ENCODE assay signal across 49 mouse cellular contexts in the genomic region with DNA sequence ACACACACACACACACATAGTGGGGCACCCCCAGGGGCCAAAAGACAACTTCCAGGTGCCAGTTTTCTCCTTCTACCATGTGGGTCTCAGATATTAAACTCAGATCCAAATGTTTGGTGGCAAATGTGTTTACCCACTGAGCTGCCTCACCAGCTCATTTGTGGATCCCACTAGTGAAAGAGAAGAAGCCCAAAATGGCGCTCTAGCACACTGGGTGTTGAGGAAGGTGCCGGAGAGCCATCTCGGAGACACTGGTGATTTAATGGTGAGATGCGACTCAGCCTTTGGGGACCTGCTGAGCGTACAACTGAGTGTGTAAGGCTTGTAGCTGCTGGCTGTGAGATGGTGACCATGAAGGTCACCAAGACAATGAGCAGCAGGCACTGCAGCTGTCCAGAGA. TPM values are rescaled to one million over a fixed set of nuclear protein-coding genes. Genes with fewer than 3 reads are reported as not detected.
"Had no signal": no experiment of that assay in that cellular context is flagged by ENCODE, and none has a peak within 500 bp of the region (broad histone marks: within the 10 kb centered on the region; RNA-seq: fewer than 3 reads in every experiment).

No protein-coding gene starts in this region.

- H3K9me3 ChIP-seq: heart, embryonic 12.5 days; heart, embryonic 13.5 days; heart, embryonic 15.5 days; hindbrain, embryonic 10.5 days; hindbrain, embryonic 12.5 days; hindbrain, embryonic 13.5 days; hindbrain, embryonic 15.5 days; intestine, embryonic 15.5 days; kidney, embryonic 15.5 days had no signal

- H3K4me1 ChIP-seq: heart, embryonic 12.5 days; heart, embryonic 13.5 days; heart, embryonic 15.5 days; hindbrain, embryonic 10.5 days; hindbrain, embryonic 12.5 days; hindbrain, embryonic 13.5 days; hindbrain, embryonic 15.5 days; intestine, embryonic 15.5 days had no signal

- DNase-seq: heart, postnatal 14 days; heart, postnatal 36 days; heart, postnatal 4 days; kidney, adult 11 months; kidney, adult 18-20 months; kidney, adult 2 months; kidney, adult 8-10 months; kidney, adult 9 months; kidney, postnatal 10 days; kidney, postnatal 14 days; kidney, postnatal 25 days; kidney, postnatal 36 days; kidney, postnatal 4 days; layer of hippocampus, adult 9-11 months; layer of hippocampus, postnatal 36 days had no signal

- H3K4me3 ChIP-seq: heart, embryonic 12.5 days; heart, embryonic 13.5 days; heart, embryonic 15.5 days; hindbrain, embryonic 10.5 days; hindbrain, embryonic 12.5 days; hindbrain, embryonic 13.5 days; hindbrain, embryonic 15.5 days; intestine, embryonic 15.5 days; kidney, embryonic 15.5 days; layer of hippocampus, adult 2 months; left cerebral cortex, adult 2 months had no signal

- H3K27ac ChIP-seq: heart, embryonic 13.5 days; heart, embryonic 15.5 days; hindbrain, embryonic 10.5 days; hindbrain, embryonic 12.5 days; hindbrain, embryonic 13.5 days; hindbrain, embryonic 14.5 days; hindbrain, embryonic 15.5 days; hindbrain, postnatal 0 days; intestine, embryonic 15.5 days; kidney, embryonic 15.5 days; kidney, postnatal 0 days; layer of hippocampus, adult 2 months; left cerebral cortex, adult 2 months had no signal

- H3K36me3 ChIP-seq: heart, embryonic 12.5 days; heart, embryonic 13.5 days; heart, embryonic 15.5 days; hindbrain, embryonic 10.5 days; hindbrain, embryonic 12.5 days; hindbrain, embryonic 13.5 days; hindbrain, embryonic 15.5 days; intestine, embryonic 15.5 days; kidney, embryonic 15.5 days had no signal

- ATAC-seq: hindbrain, embryonic 16.5 days; inflammation-experienced regulatory T-cells, adult 6 months; intestine, embryonic 15.5 days; intestine, embryonic 16.5 days; intestine, postnatal 0 days had no signal

- H3K9ac ChIP-seq: heart, embryonic 12.5 days; heart, embryonic 13.5 days; heart, embryonic 15.5 days; hindbrain, embryonic 12.5 days; hindbrain, embryonic 13.5 days; hindbrain, embryonic 14.5 days; hindbrain, embryonic 15.5 days; intestine, embryonic 15.5 days; kidney, embryonic 15.5 days had no signal

- H3K27me3 ChIP-seq: heart, embryonic 12.5 days; heart, embryonic 13.5 days; heart, embryonic 15.5 days; hindbrain, embryonic 12.5 days; hindbrain, embryonic 13.5 days; hindbrain, embryonic 15.5 days; intestine, embryonic 15.5 days; kidney, embryonic 15.5 days had no signal

- H3K4me2 ChIP-seq: heart, embryonic 11.5 days; heart, embryonic 12.5 days; heart, embryonic 13.5 days; heart, embryonic 15.5 days; hindbrain, embryonic 12.5 days; hindbrain, embryonic 13.5 days; hindbrain, embryonic 14.5 days; hindbrain, embryonic 15.5 days; intestine, embryonic 15.5 days; kidney, embryonic 15.5 days had no signal

RNA-seq across cellular contexts. Expression of a gene that starts 19.3 kb away (rescaled TPM):
- total RNA-seq: heart, postnatal 25 days; heart, postnatal 36 days; heart, postnatal 4 days; hematopoietic stem cell, adult 5-6 weeks; hindbrain, postnatal 0 days; layer of hippocampus, adult 18-20 months; layer of hippocampus, adult 8-10 months; layer of hippocampus, postnatal 10 days; layer of hippocampus, postnatal 25 days; layer of hippocampus, postnatal 36 days; left cerebral cortex, adult 18-20 months; left cerebral cortex, adult 2 months had no signal
- polyA plus RNA-seq: heart, embryonic 11.5 days; heart, embryonic 12.5 days; heart, embryonic 13.5 days; heart, embryonic 14.5 days; heart, embryonic 15.5 days; heart, embryonic 16.5 days; heart, postnatal 0 days; hindbrain, embryonic 10.5 days; hindbrain, embryonic 11.5 days; hindbrain, embryonic 12.5 days; hindbrain, embryonic 13.5 days; hindbrain, embryonic 14.5 days; hindbrain, embryonic 15.5 days; hindbrain, embryonic 16.5 days; hindbrain, postnatal 0 days; inflammation-experienced regulatory T-cells, adult 6 months; intestine, embryonic 14.5 days; kidney, embryonic 14.5 days; kidney, embryonic 16.5 days; kidney, postnatal 0 days had no signal

RNA-seq across cellular contexts. Expression of a gene that starts 29.0 kb away (rescaled TPM):
- total RNA-seq: heart, postnatal 14 days; heart, postnatal 25 days; heart, postnatal 36 days; heart, postnatal 4 days; hematopoietic stem cell, adult 5-6 weeks; hindbrain, postnatal 0 days; layer of hippocampus, adult 18-20 months; layer of hippocampus, adult 2 months; layer of hippocampus, adult 8-10 months; layer of hippocampus, postnatal 10 days; layer of hippocampus, postnatal 14 days; layer of hippocampus, postnatal 25 days; layer of hippocampus, postnatal 36 days; left cerebral cortex, adult 18-20 months; left cerebral cortex, adult 2 months had no signal
- polyA plus RNA-seq: heart, embryonic 11.5 days; heart, embryonic 12.5 days; heart, embryonic 13.5 days; heart, embryonic 14.5 days; heart, embryonic 15.5 days; heart, embryonic 16.5 days; heart, postnatal 0 days; hindbrain, embryonic 10.5 days; hindbrain, embryonic 11.5 days; hindbrain, embryonic 12.5 days; hindbrain, embryonic 13.5 days; hindbrain, embryonic 14.5 days; hindbrain, embryonic 15.5 days; hindbrain, embryonic 16.5 days; hindbrain, postnatal 0 days; inflammation-experienced regulatory T-cells, adult 6 months; kidney, embryonic 14.5 days; kidney, embryonic 15.5 days; kidney, embryonic 16.5 days had no signal

RNA-seq across cellular contexts. Expression of a gene that starts 51.4 kb away (rescaled TPM):
- total RNA-seq: heart, postnatal 14 days; heart, postnatal 25 days; heart, postnatal 36 days; heart, postnatal 4 days; hematopoietic stem cell, adult 5-6 weeks; hindbrain, postnatal 0 days; layer of hippocampus, adult 18-20 months; layer of hippocampus, adult 2 months; layer of hippocampus, adult 8-10 months; layer of hippocampus, postnatal 10 days; layer of hippocampus, postnatal 14 days; layer of hippocampus, postnatal 25 days; layer of hippocampus, postnatal 36 days; left cerebral cortex, adult 18-20 months; left cerebral cortex, adult 2 months had no signal
- polyA plus RNA-seq: heart, embryonic 11.5 days; heart, embryonic 12.5 days; heart, embryonic 13.5 days; heart, embryonic 14.5 days; heart, embryonic 15.5 days; heart, embryonic 16.5 days; heart, postnatal 0 days; hindbrain, embryonic 10.5 days; hindbrain, embryonic 11.5 days; hindbrain, embryonic 12.5 days; hindbrain, embryonic 13.5 days; hindbrain, embryonic 14.5 days; hindbrain, embryonic 15.5 days; hindbrain, embryonic 16.5 days; hindbrain, postnatal 0 days; inflammation-experienced regulatory T-cells, adult 6 months; kidney, embryonic 14.5 days had no signal
